Mouse (Mus musculus): ENCODE data around the gene Map3k7.
"Not testable (repeated sequence)": the region's sequence is repeated elsewhere in the genome, so short reads cannot be mapped to it uniquely, and the experiment has no call there.

Map3k7 gene

GRCm38 (mm10) chr4:31993386-31993785 lies 29.5 kb downstream of the Map3k7 start:
- DNase-seq (ENCODE audit: low spot score) = no peak

GRCm38 (mm10) chr4:31993865-31994264 lies 30.0 kb downstream of the Map3k7 start:
- DNase-seq (ENCODE audit: low spot score) = no peak

GRCm38 (mm10) chr4:32001498-32001897 lies 37.6 kb downstream of the Map3k7 start:
- no peak for DNase-seq (ENCODE audit: low spot score)

- no peak for DNase-seq (ENCODE audit: low spot score)
These were observed 41.1 kb downstream of the Map3k7 start for GRCm38 (mm10) chr4:32004773-32005591.

GRCm38 (mm10) chr4:32007174-32007573 lies 43.3 kb downstream of the Map3k7 start:
- DNase-seq (ENCODE audit: low spot score) = no peak

- no peak for DNase-seq (ENCODE audit: low spot score)
These were observed 44.2 kb downstream of the Map3k7 start for GRCm38 (mm10) chr4:32008095-32008494.

- no peak for DNase-seq (ENCODE audit: low spot score)
These were observed 46.9 kb downstream of the Map3k7 start for GRCm38 (mm10) chr4:32010808-32011207.

GRCm38 (mm10) chr4:32011218-32011973 lies 47.5 kb downstream of the Map3k7 start:
- DNase-seq (ENCODE audit: low spot score) = no peak

GRCm38 (mm10) chr4:32021131-32021530 lies 57.2 kb downstream of the Map3k7 start:
- no peak for DNase-seq (ENCODE audit: low spot score)

- DNase-seq (ENCODE audit: low spot score) = no peak
These were observed 58.4 kb downstream of the Map3k7 start for GRCm38 (mm10) chr4:32022321-32022720.

- not testable (repeated sequence) for DNase-seq (ENCODE audit: low spot score)
These were observed 60.3 kb downstream of the Map3k7 start for GRCm38 (mm10) chr4:32024170-32024569.

- DNase-seq (ENCODE audit: low spot score) = no peak
These were observed 61.2 kb downstream of the Map3k7 start for GRCm38 (mm10) chr4:32025105-32025504.

- DNase-seq (ENCODE audit: low spot score) = no peak
These were observed 63.2 kb downstream of the Map3k7 start for GRCm38 (mm10) chr4:32027094-32027493.

- DNase-seq (ENCODE audit: low spot score) = no peak
These were observed 73.4 kb downstream of the Map3k7 start for GRCm38 (mm10) chr4:32037267-32037666.

- DNase-seq (ENCODE audit: low spot score) = no peak
These were observed 78.0 kb downstream of the Map3k7 start for GRCm38 (mm10) chr4:32041741-32042452.

GRCm38 (mm10) chr4:32045234-32045633 lies 81.3 kb downstream of the Map3k7 start:
- no peak for DNase-seq (ENCODE audit: low spot score)

GRCm38 (mm10) chr4:32049824-32050223 lies 85.9 kb downstream of the Map3k7 start:
- no peak for DNase-seq (ENCODE audit: low spot score)

- no peak for DNase-seq (ENCODE audit: low spot score)
These were observed 89.3 kb downstream of the Map3k7 start for GRCm38 (mm10) chr4:32053171-32053570.

- peak; percentile 81 for DNase-seq (ENCODE audit: low spot score)
These were observed 91.5 kb downstream of the Map3k7 start for GRCm38 (mm10) chr4:32055151-32056052.

- no peak for DNase-seq (ENCODE audit: low spot score)
These were observed 92.5 kb downstream of the Map3k7 start for GRCm38 (mm10) chr4:32056441-32056840.

GRCm38 (mm10) chr4:32057102-32057501 lies 93.2 kb downstream of the Map3k7 start:
- no peak for DNase-seq (ENCODE audit: low spot score)

GRCm38 (mm10) chr4:32060686-32061085 lies 96.8 kb downstream of the Map3k7 start:
- DNase-seq (ENCODE audit: low spot score) = no peak

Measured in ovary, postnatal 14 days (tissue).